Mouse (Mus musculus): Measurements from ENCODE around the gene Nit2.
A peak's percentile ranks its signal among the peaks of the same experiment; 100 is the strongest.

The Nit2 gene

DNA sequence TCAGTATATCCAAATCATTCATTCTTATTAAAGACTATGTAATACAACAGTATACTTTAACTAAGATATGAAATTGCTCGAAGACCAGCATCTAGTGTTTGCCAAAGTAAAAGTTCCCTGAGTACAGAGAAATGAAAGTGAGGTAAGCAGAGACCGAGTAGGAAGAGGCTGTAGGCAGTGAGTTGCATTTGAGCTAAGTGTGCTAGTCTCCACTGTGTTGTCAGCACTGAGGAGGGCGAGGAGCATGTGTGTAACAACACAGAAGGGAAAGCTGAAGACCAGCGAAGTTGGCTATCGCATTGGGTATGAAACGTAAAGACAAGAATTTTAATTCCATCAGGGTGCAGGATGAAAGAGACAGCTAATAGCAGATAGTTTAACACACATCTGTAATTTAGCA, 33.5 kb downstream of the Nit2 start:
- no peak for DNase-seq (ENCODE audit: low read depth, low spot score)
- Histone ChIP-seq H3K36me3 (ENCODE audit: control insufficient read depth, insufficient read depth, low read length, poor library complexity, severe bottlenecking) (0 out of 2 replicates have a peak, but pooled peaks cover 2% of the 10 kb centered on the region), H3K27me3 (ENCODE audit: control insufficient read depth, insufficient read depth, low read length, poor library complexity, severe bottlenecking) (no peaks in the 10 kb centered on the region)

DNA sequence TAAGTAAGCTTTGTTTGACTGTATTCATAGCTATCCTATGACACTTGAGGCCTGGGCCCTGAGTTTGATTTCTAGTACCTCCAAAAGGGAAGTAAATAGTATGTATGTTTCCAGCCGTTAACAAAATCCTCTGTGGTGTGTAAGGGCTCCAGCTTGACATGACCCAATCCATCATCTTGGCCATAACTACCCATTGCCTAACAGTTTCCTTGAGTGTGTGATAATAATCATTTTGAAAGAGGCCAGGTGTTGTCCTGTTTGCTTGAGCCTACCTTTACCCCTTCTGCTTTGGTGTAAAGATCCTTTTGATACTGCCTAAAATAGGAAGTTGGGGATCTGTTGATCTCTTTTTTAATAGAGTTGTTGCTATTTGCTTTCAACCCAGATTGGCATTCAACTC, 34.8 kb downstream of the Nit2 start:
- Histone ChIP-seq H3K27me3 (ENCODE audit: control insufficient read depth, insufficient read depth, low read length, poor library complexity, severe bottlenecking) (no peaks in the 10 kb centered on the region), H3K36me3 (ENCODE audit: control insufficient read depth, insufficient read depth, low read length, poor library complexity, severe bottlenecking) (0 out of 2 replicates have a peak, but pooled peaks cover 2% of the 10 kb centered on the region)
- DNase-seq (ENCODE audit: low read depth, low spot score), result no peak

DNA sequence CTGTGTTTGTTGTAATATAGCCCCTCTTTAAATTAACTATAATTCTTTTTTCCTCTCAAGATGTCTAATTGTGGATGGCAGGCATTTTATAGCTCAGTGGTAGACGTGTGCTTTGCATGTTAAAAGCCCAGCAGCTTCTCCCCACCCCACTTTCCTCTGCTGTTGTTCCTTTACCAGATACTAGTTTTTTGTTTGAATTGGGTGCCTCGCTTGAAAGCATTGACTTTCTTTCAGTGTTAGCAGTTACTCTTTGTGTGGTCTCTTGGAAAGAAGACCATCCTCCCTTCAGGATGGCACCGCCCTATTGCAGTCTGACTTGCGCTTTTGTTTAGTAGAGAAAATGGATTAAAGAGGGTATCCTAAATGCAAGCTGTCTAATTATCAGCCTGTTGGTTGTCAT, 35.6 kb downstream of the Nit2 start:
- Histone ChIP-seq H3K27me3 (ENCODE audit: control insufficient read depth, insufficient read depth, low read length, poor library complexity, severe bottlenecking) (no peaks in the 10 kb centered on the region), H3K36me3 (ENCODE audit: control insufficient read depth, insufficient read depth, low read length, poor library complexity, severe bottlenecking) (0 out of 2 replicates have a peak, but pooled peaks cover 2% of the 10 kb centered on the region)
- DNase-seq (ENCODE audit: low read depth, low spot score), result no peak

DNA sequence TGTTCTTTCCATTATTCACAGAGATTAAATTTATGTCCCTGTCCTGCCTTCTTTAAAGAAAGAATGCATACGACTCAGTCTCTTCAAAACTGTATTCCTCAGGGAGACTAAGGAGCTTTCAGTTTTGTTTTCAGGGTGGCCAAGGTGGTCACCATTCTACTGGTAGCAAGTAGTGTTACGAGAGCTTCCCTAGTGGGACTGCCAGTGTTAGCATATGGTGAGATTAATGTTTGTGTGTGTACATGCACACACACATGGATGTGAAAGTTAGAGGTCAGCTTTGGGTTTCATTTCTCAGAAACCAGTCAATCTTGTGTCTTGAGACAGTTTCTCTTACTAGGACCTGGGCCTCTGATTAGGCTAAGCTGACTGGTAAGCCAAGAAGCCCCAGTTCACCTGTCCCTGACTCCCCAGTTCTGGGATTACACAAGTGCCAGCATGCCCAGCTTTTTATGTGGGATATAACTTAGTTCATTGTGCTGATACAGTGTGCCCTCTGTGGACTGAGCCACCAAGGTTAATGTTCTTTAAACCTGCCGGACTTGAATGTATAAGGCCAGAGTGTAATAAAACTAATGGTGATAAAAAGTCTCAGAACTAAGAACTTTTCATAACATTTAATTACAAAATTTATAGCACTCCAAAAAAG, 36.3 kb downstream of the Nit2 start:
- H3K27me3 ChIP-seq (ENCODE audit: control insufficient read depth, insufficient read depth, low read length, poor library complexity, severe bottlenecking), result no peaks in the 10 kb centered on the region
- 0 out of 2 replicates have a peak, but pooled peaks cover 2% of the 10 kb centered on the region for H3K36me3 ChIP-seq (ENCODE audit: control insufficient read depth, insufficient read depth, low read length, poor library complexity, severe bottlenecking)
- peak; percentile 44 for DNase-seq (ENCODE audit: low read depth, low spot score)

DNA sequence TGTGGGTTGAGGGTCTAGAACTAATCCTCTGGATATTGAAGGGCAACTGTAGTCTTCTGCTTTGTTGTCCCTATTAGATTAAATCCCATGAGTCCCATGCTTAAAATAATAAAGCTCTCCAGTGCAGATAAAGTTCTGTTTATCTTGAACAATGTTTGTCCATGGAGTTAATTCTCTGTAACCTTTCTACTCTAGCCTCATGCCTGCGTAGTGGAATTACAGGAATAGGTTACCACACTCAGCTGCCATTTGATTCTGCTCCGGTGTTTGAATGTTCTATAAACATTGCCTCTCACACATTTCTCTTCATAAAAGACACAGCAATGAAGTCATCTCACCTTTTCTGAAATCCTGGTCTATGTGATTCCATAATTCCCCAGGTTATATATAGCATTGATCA, 39.3 kb downstream of the Nit2 start:
- DNase-seq (ENCODE audit: low read depth, low spot score), result no peak

DNA sequence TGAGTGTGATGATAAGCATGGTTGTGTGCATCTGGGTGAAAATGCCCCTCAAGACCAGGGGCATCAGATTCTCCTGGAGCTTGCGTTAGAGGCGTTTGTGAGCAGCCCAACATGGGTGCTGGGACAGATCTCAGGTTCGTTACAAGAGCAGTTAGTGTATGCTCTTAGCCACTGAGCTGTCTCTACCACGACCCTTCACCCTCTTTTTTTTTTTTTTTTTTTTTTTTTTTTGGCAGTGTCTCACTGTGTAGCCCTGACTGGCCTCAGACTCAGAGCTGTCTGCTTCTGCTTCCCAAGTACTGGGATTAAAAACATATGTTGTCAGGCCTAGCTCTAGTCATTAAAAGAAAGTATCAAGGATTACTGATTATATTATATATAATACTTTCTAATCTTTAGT, 40.9 kb downstream of the Nit2 start:
- DNase-seq (ENCODE audit: low read depth, low spot score), result no peak
- Histone ChIP-seq H3K27me3 (ENCODE audit: control insufficient read depth, insufficient read depth, low read length, poor library complexity, severe bottlenecking) (no peaks in the 10 kb centered on the region), H3K36me3 (ENCODE audit: control insufficient read depth, insufficient read depth, low read length, poor library complexity, severe bottlenecking) (no peaks in the 10 kb centered on the region)

More for the DNA sequence above, 39.3 kb downstream of the Nit2 start:
- no peaks in the 10 kb centered on the region for H3K27me3 ChIP-seq (ENCODE audit: control insufficient read depth, insufficient read depth, low read length, poor library complexity, severe bottlenecking)
- H3K36me3 ChIP-seq (ENCODE audit: control insufficient read depth, insufficient read depth, low read length, poor library complexity, severe bottlenecking), result no peaks in the 10 kb centered on the region

DNA sequence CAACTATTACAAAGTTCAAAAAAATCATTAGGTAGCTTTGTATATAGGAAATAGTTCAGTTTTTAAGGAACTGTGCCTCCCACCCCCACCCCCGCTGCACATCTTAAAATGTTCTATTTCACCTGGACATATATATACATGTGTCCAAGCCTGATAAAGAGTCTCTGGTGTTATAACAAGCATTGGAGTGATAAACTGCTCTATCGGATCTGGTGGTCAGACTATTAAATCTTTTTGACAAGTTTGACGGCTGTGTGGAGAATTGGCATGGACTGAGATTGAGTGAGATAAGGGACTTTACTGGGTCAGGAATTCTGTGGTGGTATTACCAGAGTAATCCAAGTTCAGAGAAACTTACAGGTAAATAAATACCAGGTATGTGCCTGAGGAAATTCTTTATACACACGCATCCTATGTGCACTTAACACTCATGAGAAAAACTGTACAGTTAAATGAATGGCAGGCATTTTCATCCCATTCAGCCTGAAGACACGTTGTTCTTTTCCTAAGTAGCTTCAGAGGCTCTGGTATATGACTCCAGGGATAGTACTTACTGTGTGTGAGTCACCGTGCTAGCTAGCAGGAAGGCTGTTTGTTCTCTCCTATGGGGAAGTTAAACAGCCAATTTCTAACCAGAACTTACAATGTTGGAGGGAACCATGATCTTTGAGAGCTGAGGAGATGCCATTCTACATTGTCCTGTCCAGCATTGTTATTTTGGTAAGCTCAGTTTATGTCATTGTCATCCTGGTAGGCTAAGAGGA, 44.3 kb downstream of the Nit2 start:
- no peaks in the 10 kb centered on the region for H3K27me3 ChIP-seq (ENCODE audit: control insufficient read depth, insufficient read depth, low read length, poor library complexity, severe bottlenecking)
- no peak for DNase-seq (ENCODE audit: low read depth, low spot score)
- H3K36me3 ChIP-seq (ENCODE audit: control insufficient read depth, insufficient read depth, low read length, poor library complexity, severe bottlenecking), result no peaks in the 10 kb centered on the region

DNA sequence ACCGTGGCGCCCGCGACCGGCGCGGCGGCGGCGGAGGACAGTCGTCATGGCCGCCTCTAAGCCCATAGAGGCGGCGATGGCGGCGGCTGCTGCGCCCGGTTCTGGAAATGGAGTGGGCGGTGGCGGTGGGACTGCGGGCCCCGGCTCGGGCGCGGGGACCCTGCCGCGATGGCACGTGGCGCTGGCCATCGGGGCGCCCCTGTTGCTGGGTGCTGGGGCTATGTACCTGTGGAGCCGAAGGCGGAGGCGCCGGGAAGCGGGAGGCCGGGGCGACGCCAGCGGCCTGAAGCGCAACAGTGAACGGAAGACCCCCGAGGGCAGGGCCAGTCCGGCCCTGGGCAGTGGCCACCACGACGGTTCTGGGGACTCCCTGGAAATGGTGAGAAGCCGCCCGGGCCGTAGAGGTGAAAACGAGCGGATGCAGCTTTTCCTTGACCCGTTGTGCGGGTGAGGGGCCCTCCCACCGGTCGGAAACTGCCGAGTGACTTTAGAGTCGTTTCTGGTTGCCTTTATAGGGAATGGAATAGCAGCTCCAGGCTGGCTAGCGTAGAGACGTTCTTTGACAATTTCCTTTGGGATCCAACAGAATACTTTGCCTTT, 45.2 kb downstream of the Nit2 start:
- DNase-seq (ENCODE audit: low read depth, low spot score), result no peak
- no peaks in the 10 kb centered on the region for H3K27me3 ChIP-seq (ENCODE audit: control insufficient read depth, insufficient read depth, low read length, poor library complexity, severe bottlenecking)
- H3K36me3 ChIP-seq (ENCODE audit: control insufficient read depth, insufficient read depth, low read length, poor library complexity, severe bottlenecking), result no peaks in the 10 kb centered on the region

DNA sequence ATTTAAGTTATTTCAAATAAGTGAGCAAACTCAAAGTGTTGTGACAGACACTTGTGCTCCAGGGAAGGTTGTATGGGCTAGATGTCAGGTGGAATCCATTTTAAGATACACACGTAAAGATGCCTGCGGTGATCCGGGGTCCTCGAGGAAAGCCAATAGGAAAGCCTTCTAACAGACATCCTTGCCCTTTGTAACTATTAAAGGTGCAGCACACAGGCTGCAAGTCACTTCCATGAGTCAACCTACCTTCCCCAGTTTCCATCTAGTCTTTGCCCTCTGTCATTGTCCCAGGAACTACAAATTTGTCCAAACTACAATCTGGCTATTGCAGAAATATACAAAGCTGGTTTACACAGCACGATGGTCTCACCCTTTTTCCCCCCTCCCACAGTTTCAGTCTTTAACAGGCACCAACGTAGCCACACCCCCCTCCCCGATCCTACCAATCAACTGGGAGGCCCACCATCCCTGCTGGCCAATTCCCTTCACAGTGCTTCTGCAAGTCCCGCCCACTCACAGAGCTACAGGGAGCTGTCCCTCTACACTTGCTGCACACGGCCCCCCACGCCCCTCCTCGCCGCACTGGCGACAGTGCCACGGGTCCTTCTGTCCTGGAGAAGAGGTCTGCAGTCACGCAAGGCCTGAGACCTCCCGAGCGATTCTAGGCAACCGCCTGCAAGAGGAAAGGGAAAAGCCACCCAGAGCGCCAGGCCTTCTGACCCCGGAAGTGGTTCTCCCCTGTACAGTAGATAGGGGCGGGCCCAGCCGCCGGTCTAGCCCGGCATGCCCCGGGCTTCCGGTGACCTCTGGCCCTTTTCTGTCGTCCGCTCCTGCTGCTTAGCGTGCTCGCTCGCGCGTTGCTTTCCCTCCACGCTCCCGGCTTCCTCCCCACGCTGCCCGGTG, 46.0 kb downstream of the Nit2 start, which contains the start of gene Tomm70a:
Gene Tomm70a, plus strand, starts transcription at position 791 of the 903 bp plus-strand sequence.
- H3K36me3 ChIP-seq (ENCODE audit: control insufficient read depth, insufficient read depth, low read length, poor library complexity, severe bottlenecking), result no peaks in the 10 kb centered on the region
- peak; percentile 91 for DNase-seq (ENCODE audit: low read depth, low spot score)
- no peaks in the 10 kb centered on the region for H3K27me3 ChIP-seq (ENCODE audit: control insufficient read depth, insufficient read depth, low read length, poor library complexity, severe bottlenecking)

DNA sequence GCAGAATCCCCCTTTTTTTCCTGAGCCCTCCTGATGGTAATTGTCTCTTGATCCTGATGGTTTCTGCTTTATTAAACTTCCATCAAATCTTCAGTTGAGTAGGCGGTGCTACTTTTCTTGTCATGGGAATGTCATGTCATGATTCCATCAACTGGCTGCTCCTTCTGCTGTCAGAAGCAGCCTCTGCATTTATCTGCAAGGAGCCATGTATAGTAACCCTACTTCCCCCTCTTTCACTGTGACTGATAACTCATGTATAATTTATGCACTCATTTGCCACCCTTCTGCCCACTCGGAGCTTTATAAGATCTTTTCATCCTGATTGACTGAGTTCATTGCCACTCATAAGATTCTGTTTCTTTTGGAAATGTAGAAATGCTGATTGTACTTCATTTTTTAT, 49.6 kb downstream of the Nit2 start:
- Histone ChIP-seq H3K27me3 (ENCODE audit: control insufficient read depth, insufficient read depth, low read length, poor library complexity, severe bottlenecking) (no peaks in the 10 kb centered on the region), H3K36me3 (ENCODE audit: control insufficient read depth, insufficient read depth, low read length, poor library complexity, severe bottlenecking) (no peaks in the 10 kb centered on the region)
- no peak for DNase-seq (ENCODE audit: low read depth, low spot score)

DNA sequence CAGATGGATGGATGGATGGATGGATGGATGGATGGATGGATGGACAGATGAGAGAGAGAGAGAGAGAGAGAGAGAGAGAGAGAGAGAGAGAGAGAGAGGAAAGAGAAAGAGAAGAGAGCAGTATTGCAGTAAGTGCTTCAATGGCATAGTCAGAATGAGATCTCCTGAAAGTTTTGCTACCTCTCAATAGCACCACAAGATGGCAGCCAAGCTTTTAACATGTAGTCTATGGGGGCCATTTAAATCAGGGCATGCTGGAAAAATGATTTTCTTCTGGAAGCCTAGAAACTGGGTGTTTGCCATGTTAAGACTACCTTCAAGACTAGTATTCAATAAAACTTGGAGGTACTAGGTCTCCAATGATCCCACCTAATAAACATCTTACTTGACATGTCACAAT, 51.1 kb downstream of the Nit2 start:
- Histone ChIP-seq H3K27me3 (ENCODE audit: control insufficient read depth, insufficient read depth, low read length, poor library complexity, severe bottlenecking) (no peaks in the 10 kb centered on the region), H3K36me3 (ENCODE audit: control insufficient read depth, insufficient read depth, low read length, poor library complexity, severe bottlenecking) (no peaks in the 10 kb centered on the region)
- peak; percentile 62 for DNase-seq (ENCODE audit: low read depth, low spot score)

All from splenic B cell, adult 2 months (primary cell).